1 mouse cellular context compared by ENCODE assay signal in the genomic region with DNA sequence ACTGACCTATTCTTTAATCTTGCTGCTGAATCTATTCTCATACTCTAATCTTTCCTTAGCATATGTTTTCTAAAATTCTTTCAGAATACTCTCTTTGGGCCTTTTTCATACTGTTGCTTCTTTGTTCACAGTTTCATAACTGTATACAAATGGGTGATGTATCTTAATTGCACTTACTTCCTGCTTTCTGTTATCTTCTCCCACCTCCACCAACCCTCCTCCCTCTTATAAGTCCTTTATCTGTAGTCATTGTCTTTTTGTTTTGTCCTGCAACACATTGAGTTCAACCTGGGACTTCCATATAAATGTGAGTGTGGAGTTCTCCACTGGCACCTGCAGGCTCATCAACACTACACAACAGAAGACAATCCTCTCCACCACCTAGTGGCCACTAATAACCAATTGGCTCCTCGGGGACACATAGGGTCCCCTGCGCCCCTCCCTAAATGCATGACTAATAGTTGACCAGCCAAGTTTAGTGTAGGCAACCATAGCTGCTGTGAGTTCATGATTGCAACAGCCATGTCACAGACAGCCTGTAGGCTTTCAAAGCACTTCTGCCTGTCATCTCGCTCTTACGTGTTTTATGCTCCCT.
A peak's percentile ranks its signal among the peaks of the same experiment; 100 is the strongest.
TF ChIP-seq lines count a peak whose summit lies in the region.

No protein-coding gene starts in this region.

TF ChIP-seq in MEL, 35 proteins besides CTCF, POLR2A, EP300 and RAD21 (continued from another document):
- TF ChIP-seq JUND (IDR thresholded peaks at IDR 0.05; ENCODE audit: low read depth, low read length) (no peak), USF2 (IDR thresholded peaks at IDR 0.05; ENCODE audit: borderline replicate concordance in 1 of 2, insufficient read depth in 1 of 2, low read depth in 1 of 2, low read length in 2 of 2) (no peak), SMC3 (IDR thresholded peaks at IDR 0.05; ENCODE audit: low read depth, low read length) (no peak), ZNF384 (IDR thresholded peaks at IDR 0.05; ENCODE audit: low read depth, low read length) (no peak), USF1 (IDR thresholded peaks at IDR 0.05; ENCODE audit: low read depth, low read length) (no peak), MAZ (IDR thresholded peaks at IDR 0.05; ENCODE audit: low read depth, low read length) (no peak), POLR2AphosphoS2 (IDR thresholded peaks at IDR 0.05; ENCODE audit: low read length) (no peak), RCOR1 (IDR thresholded peaks at IDR 0.05; ENCODE audit: low read depth, low read length) (peak; percentile 34; the same call in 1 of the 2 replicates), ETS1 (IDR thresholded peaks at IDR 0.05; ENCODE audit: low read depth, low read length) (0 out of 2 replicates have a peak, but pooled peaks have one; percentile 30), ZKSCAN1 (IDR thresholded peaks at IDR 0.05; ENCODE audit: low read depth, low read length) (no peak)
